Mouse (Mus musculus): ENCODE results near the gene Rassf7. TPM values are rescaled to one million over a fixed set of nuclear protein-coding genes. Genes with fewer than 3 reads are reported as not detected.

Rassf7 gene
- polyA plus RNA-seq (2012; fragmentation: generic; extraction: Trizol): 25.2 TPM
- long read RNA-seq, experiment 1, partial matches to known transcripts: 14 of 24 reads
- long read RNA-seq, experiment 1, other reads (novel, unspliced or antisense): 5 of 24 reads
- long read RNA-seq, experiment 2, transcript Rassf7-201 (6 exons, 1,525 nt): major isoform, 19 of 76 reads
- long read RNA-seq, experiment 2, transcript Rassf7-204 (2 exons, 823 nt): minor isoform, 8 of 76 reads
- long read RNA-seq, experiment 2, partial matches to known transcripts: 33 of 76 reads
- long read RNA-seq, experiment 2, other reads (novel, unspliced or antisense): 16 of 76 reads

GRCm38 (mm10) chr7:141215101-141215879 is at the start of gene Rassf7:
Rassf7 (plus strand) TSS chr7:141215860.
- Histone ChIP-seq H3K27me3 (ENCODE audit: control insufficient read depth, insufficient read depth, insufficient read length) (peaks cover 37% of the 10 kb centered on the region), H3K79me2 (ENCODE audit: control insufficient read depth, insufficient read depth) (no peaks in the 10 kb centered on the region), H3K4me3 (ENCODE audit: insufficient read depth, poor library complexity, severe bottlenecking) (peak within 1 kb of the TSS; percentile 34), H3ac (ENCODE audit: control insufficient read depth, insufficient read length, low read depth) (peak within 1 kb of the TSS; percentile 69), H3K36me3 (ENCODE audit: control insufficient read depth, insufficient read depth) (no peaks in the 10 kb centered on the region), H3K79me3 (ENCODE audit: low read depth) (no peaks in the 10 kb centered on the region)
- no peak for TF ChIP-seq CEBPB (IDR thresholded peaks at IDR 0.05; ENCODE audit: low read depth)
- TF ChIP-seq USF1 (IDR thresholded peaks at IDR 0.05; ENCODE audit: low read depth): no peak
- TF ChIP-seq MYOG (IDR thresholded peaks at IDR 0.05; ENCODE audit: control insufficient read depth, extremely low read depth, insufficient read length): no peak
- TF ChIP-seq CTCF (IDR thresholded peaks at IDR 0.05; ENCODE audit: control insufficient read depth, insufficient read depth, insufficient read length): no peak
- no peak for TF ChIP-seq MYOD1 (IDR thresholded peaks at IDR 0.05; ENCODE audit: control insufficient read depth, insufficient read length, low read depth)
- no peak for TF ChIP-seq MAX (IDR thresholded peaks at IDR 0.05)
- TF ChIP-seq FOSL1 (IDR thresholded peaks at IDR 0.05; ENCODE audit: insufficient read depth, low read length, poor library complexity, severe bottlenecking): no peak

DNA sequence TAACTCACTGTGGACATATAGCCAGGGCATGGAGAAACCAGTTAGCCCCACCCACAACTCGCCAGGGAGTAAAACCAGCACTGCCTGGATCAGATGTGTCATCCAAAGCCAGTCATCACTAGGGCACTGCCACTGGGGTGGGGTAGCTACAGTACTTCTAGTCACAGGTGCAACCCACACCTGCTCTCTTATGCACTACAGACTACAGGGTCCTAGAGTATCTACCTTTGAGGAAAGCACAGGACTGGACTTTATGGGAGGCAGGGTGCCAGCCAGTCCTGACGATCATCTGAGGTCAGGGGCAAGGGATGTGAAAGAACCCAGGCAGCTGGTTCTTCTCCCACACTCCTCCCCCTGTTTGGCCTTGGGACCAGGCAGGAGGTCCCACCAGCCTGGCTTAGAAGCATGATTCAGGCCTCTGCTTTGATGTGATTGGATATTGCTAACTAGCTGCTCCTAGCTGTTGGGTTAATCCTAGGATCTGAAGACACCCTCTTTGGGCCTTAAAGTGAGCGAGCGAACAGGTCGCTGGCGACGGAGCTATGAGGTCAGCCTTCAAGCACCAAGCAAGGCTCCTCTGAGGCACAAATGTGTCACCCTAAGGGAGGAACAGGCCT is 47.7 kb upstream of the Rassf7 start:
- peaks cover 69% of the 10 kb centered on the region for H3K79me2 ChIP-seq (ENCODE audit: control insufficient read depth, insufficient read depth)
- H3K27me3 ChIP-seq (ENCODE audit: control insufficient read depth, insufficient read depth, insufficient read length): no peaks in the 10 kb centered on the region
- TF ChIP-seq USF1 (IDR thresholded peaks at IDR 0.05; ENCODE audit: low read depth): no peak
- TF ChIP-seq CEBPB (IDR thresholded peaks at IDR 0.05; ENCODE audit: low read depth): no peak
- no peak for TF ChIP-seq MYOG (IDR thresholded peaks at IDR 0.05; ENCODE audit: control insufficient read depth, extremely low read depth, insufficient read length)
- TF ChIP-seq FOSL1 (IDR thresholded peaks at IDR 0.05; ENCODE audit: insufficient read depth, low read length, poor library complexity, severe bottlenecking): no peak
- peak; percentile 49 for TF ChIP-seq MYOD1 (IDR thresholded peaks at IDR 0.05; ENCODE audit: control insufficient read depth, insufficient read length, low read depth)
- no peak for TF ChIP-seq MAX (IDR thresholded peaks at IDR 0.05)
- TF ChIP-seq CTCF (IDR thresholded peaks at IDR 0.05; ENCODE audit: control insufficient read depth, insufficient read depth, insufficient read length): no peak
- H3ac ChIP-seq (ENCODE audit: control insufficient read depth, insufficient read length, low read depth): peak overlapping the region; percentile 49
- H3K36me3 ChIP-seq (ENCODE audit: control insufficient read depth, insufficient read depth): peaks cover 26% of the 10 kb centered on the region
- H3K79me3 ChIP-seq (ENCODE audit: low read depth): peaks cover 23% of the 10 kb centered on the region
- H3K4me3 ChIP-seq (ENCODE audit: insufficient read depth, poor library complexity, severe bottlenecking): peak overlapping the region; percentile 47

- no peaks in the 10 kb centered on the region for H3K27me3 ChIP-seq (ENCODE audit: control insufficient read depth, insufficient read depth, insufficient read length)
- no peak for TF ChIP-seq MYOG (IDR thresholded peaks at IDR 0.05; ENCODE audit: control insufficient read depth, extremely low read depth, insufficient read length)
- TF ChIP-seq MYOD1 (IDR thresholded peaks at IDR 0.05; ENCODE audit: control insufficient read depth, insufficient read length, low read depth): peak; percentile 9
- TF ChIP-seq MAX (IDR thresholded peaks at IDR 0.05): no peak
- TF ChIP-seq USF1 (IDR thresholded peaks at IDR 0.05; ENCODE audit: low read depth): no peak
- no peak for TF ChIP-seq FOSL1 (IDR thresholded peaks at IDR 0.05; ENCODE audit: insufficient read depth, low read length, poor library complexity, severe bottlenecking)
- no peak for TF ChIP-seq CTCF (IDR thresholded peaks at IDR 0.05; ENCODE audit: control insufficient read depth, insufficient read depth, insufficient read length)
- TF ChIP-seq CEBPB (IDR thresholded peaks at IDR 0.05; ENCODE audit: low read depth): no peak
Observed at GRCm38 (mm10) chr7:141168518-141168953, 47.1 kb upstream of the Rassf7 start.

DNA sequence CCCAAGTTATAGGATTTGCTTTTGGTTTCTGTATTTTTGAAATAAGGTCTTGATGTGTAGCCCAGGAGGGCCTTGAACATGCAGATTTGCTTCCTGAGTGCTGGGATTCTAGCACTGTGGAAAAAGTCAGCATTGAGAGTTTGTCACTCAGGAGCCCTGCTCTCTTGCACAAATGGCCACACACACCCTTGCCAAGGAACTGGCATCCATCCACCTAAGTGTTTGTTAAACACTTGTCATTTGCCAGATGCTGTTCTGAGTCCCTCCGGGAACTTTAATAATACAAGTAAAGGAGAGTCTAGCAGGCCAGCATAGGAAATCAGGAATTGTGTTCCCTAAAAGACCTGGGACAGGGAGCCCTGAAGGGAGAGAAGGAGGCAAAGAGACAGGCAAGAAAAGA is 46.4 kb upstream of the Rassf7 start:
- H3K79me2 ChIP-seq (ENCODE audit: control insufficient read depth, insufficient read depth): peaks cover 56% of the 10 kb centered on the region
- H3K79me3 ChIP-seq (ENCODE audit: low read depth): peaks cover 23% of the 10 kb centered on the region
- TF ChIP-seq USF1 (IDR thresholded peaks at IDR 0.05; ENCODE audit: low read depth): no peak
- no peak for TF ChIP-seq MAX (IDR thresholded peaks at IDR 0.05)
- TF ChIP-seq MYOG (IDR thresholded peaks at IDR 0.05; ENCODE audit: control insufficient read depth, extremely low read depth, insufficient read length): no peak
- TF ChIP-seq CTCF (IDR thresholded peaks at IDR 0.05; ENCODE audit: control insufficient read depth, insufficient read depth, insufficient read length): no peak
- no peak for TF ChIP-seq CEBPB (IDR thresholded peaks at IDR 0.05; ENCODE audit: low read depth)
- no peak for TF ChIP-seq FOSL1 (IDR thresholded peaks at IDR 0.05; ENCODE audit: insufficient read depth, low read length, poor library complexity, severe bottlenecking)
- no peak for TF ChIP-seq MYOD1 (IDR thresholded peaks at IDR 0.05; ENCODE audit: control insufficient read depth, insufficient read length, low read depth)
- no peak overlapping the region for H3K4me3 ChIP-seq (ENCODE audit: insufficient read depth, poor library complexity, severe bottlenecking)
- H3K36me3 ChIP-seq (ENCODE audit: control insufficient read depth, insufficient read depth): peaks cover 15% of the 10 kb centered on the region
- no peak overlapping the region for H3ac ChIP-seq (ENCODE audit: control insufficient read depth, insufficient read length, low read depth)
- no peaks in the 10 kb centered on the region for H3K27me3 ChIP-seq (ENCODE audit: control insufficient read depth, insufficient read depth, insufficient read length)

More at GRCm38 (mm10) chr7:141168518-141168953, 47.1 kb upstream of the Rassf7 start:
- Histone ChIP-seq H3K36me3 (ENCODE audit: control insufficient read depth, insufficient read depth) (peaks cover 21% of the 10 kb centered on the region), H3K4me3 (ENCODE audit: insufficient read depth, poor library complexity, severe bottlenecking) (peak overlapping the region; percentile 47), H3K79me2 (ENCODE audit: control insufficient read depth, insufficient read depth) (peaks cover 64% of the 10 kb centered on the region), H3K79me3 (ENCODE audit: low read depth) (peaks cover 23% of the 10 kb centered on the region), H3ac (ENCODE audit: control insufficient read depth, insufficient read length, low read depth) (peak overlapping the region; percentile 49)

DNA sequence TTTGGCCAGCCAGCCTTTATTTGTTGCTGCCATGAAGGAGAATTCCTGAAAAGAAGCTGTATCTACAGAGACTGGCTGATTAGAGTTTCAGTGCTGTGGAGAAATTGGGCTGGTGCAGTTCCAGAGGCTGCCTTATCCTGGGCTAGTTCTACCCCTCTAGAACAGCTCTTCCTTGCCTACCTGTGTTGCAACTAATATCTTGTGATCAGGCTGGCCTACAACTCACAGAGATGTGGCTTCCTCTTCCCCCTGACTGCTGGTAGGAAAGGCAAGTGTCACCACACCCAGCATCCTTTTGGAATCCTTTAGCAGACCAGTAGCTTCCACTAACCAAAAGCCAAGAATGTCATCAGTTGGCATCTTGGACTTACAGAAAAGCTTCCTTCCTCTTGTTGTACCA is 45.8 kb upstream of the Rassf7 start:
- no peak for TF ChIP-seq CEBPB (IDR thresholded peaks at IDR 0.05; ENCODE audit: low read depth)
- Histone ChIP-seq H3K27me3 (ENCODE audit: control insufficient read depth, insufficient read depth, insufficient read length) (no peaks in the 10 kb centered on the region), H3K79me3 (ENCODE audit: low read depth) (peaks cover 23% of the 10 kb centered on the region), H3K36me3 (ENCODE audit: control insufficient read depth, insufficient read depth) (peaks cover 15% of the 10 kb centered on the region), H3ac (ENCODE audit: control insufficient read depth, insufficient read length, low read depth) (no peak overlapping the region), H3K79me2 (ENCODE audit: control insufficient read depth, insufficient read depth) (peaks cover 55% of the 10 kb centered on the region), H3K4me3 (ENCODE audit: insufficient read depth, poor library complexity, severe bottlenecking) (no peak overlapping the region)
